Mouse (Mus musculus) stomach, postnatal 0 days (tissue): ENCODE measurements at regions not wholly inside any gene's neighbourhood (a gene's known extent, or its start where the extent isn't known, plus 50 kb on each side); places are given as distances from the start of the nearest gene placed in this dataset.

Experiments
- CTCF ChIP-seq: IDR thresholded peaks from 2 replicates; pipeline ENCODE4 v1.5.1; 2016; ENCODE audit warnings: antibody characterized with exemption, low read depth, mild to moderate bottlenecking, moderate library complexity
- EP300 ChIP-seq: optimal IDR thresholded peaks from 2 replicates; pipeline ENCODE3; 2016; ENCODE audit warnings: antibody characterized with exemption

GRCm38 (mm10) chr12:29187619-29188018 lies 340.6 kb upstream of the Myt1l start:
- TF ChIP-seq EP300 (no peak), CTCF (no peak)
